Mouse (Mus musculus): ENCODE measurements around the gene Smg6. TPM values are rescaled to one million over a fixed set of nuclear protein-coding genes. Genes with fewer than 3 reads are reported as not detected.

The Smg6 gene
- polyA plus RNA-seq, 1 experiment from 2014 or later = 18.5 TPM

GRCm38 (mm10) chr11:75031251-75031650 is 105.6 kb downstream of the Smg6 start:
- Histone ChIP-seq H3K4me3 (ENCODE audit: low read depth, low read length) (no peak overlapping the region), H3K4me1 (ENCODE audit: control insufficient read depth, insufficient read depth, low read length) (peaks cover 3% of the 10 kb centered on the region; the same call in 1 of the 2 replicates), H3K27ac (replicated peaks; ENCODE audit: low read depth, low read length) (no peak overlapping the region), H3K9me3 (ENCODE audit: control insufficient read depth, low read length) (no peaks in the 10 kb centered on the region), H3K27me3 (ENCODE audit: control insufficient read depth, insufficient read depth, low read length) (no peaks in the 10 kb centered on the region), H3K36me3 (ENCODE audit: control insufficient read depth, insufficient read depth, low read length) (no peaks in the 10 kb centered on the region), H3K4me2 (ENCODE audit: low read depth, severe bottlenecking) (no peak overlapping the region), H3K9ac (ENCODE audit: low read length) (no peak overlapping the region)
- 42% methylated on average over 2 of the region's 2 CpGs for WGBS
- DNase-seq (ENCODE audit: low spot score) = no peak
- peak; percentile 26; the same call in 1 of the 2 replicates for ATAC-seq (ENCODE audit: insufficient number of reproducible peaks, low FRiP score, low TSS enrichment, low read depth)

DNA sequence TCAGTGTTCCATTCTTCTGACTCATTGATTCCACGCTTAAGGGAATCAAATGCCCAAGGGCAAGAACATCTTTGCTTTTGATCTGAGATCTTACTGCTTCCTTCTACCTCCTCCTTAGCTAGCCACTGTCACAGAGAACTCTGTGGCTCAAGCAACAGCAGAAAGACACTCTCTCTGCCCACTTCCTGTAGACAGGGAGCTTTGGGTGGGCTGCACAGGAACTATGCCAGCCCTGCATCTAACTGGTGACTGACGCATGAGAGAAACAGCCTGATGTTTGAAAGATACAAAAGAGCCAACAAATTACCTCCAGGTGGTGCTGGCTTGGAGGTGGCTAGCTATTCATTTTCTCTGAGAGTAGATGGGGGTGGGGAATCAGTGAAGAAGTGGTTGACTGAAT is 107.3 kb downstream of the Smg6 start:
- peaks cover 3% of the 10 kb centered on the region; the same call in 1 of the 2 replicates for H3K4me1 ChIP-seq (ENCODE audit: control insufficient read depth, insufficient read depth, low read length)
- H3K9ac ChIP-seq (ENCODE audit: low read length) = no peak overlapping the region
- H3K27me3 ChIP-seq (ENCODE audit: control insufficient read depth, insufficient read depth, low read length) = no peaks in the 10 kb centered on the region
- no peak overlapping the region for H3K27ac ChIP-seq (replicated peaks; ENCODE audit: low read depth, low read length)
- no peak overlapping the region for H3K4me3 ChIP-seq (ENCODE audit: low read depth, low read length)
- no peak overlapping the region for H3K4me2 ChIP-seq (ENCODE audit: low read depth, severe bottlenecking)
- DNase-seq (ENCODE audit: low spot score) (no peak), ATAC-seq (ENCODE audit: insufficient number of reproducible peaks, low FRiP score, low TSS enrichment, low read depth) (no peak)
- WGBS = 80% methylated on average over 2 of the region's 2 CpGs
- no peaks in the 10 kb centered on the region for H3K36me3 ChIP-seq (ENCODE audit: control insufficient read depth, insufficient read depth, low read length)
- no peaks in the 10 kb centered on the region for H3K9me3 ChIP-seq (ENCODE audit: control insufficient read depth, low read length)

- DNase-seq (ENCODE audit: low spot score) (no peak), ATAC-seq (ENCODE audit: insufficient number of reproducible peaks, low FRiP score, low TSS enrichment, low read depth) (no peak)
- H3K4me3 ChIP-seq (ENCODE audit: low read depth, low read length) = no peak overlapping the region
- H3K27me3 ChIP-seq (ENCODE audit: control insufficient read depth, insufficient read depth, low read length) = no peaks in the 10 kb centered on the region
- no peak overlapping the region for H3K4me2 ChIP-seq (ENCODE audit: low read depth, severe bottlenecking)
- no peak overlapping the region for H3K9ac ChIP-seq (ENCODE audit: low read length)
- no peaks in the 10 kb centered on the region for H3K36me3 ChIP-seq (ENCODE audit: control insufficient read depth, insufficient read depth, low read length)
- H3K4me1 ChIP-seq (ENCODE audit: control insufficient read depth, insufficient read depth, low read length) = peaks cover 3% of the 10 kb centered on the region; the same call in 1 of the 2 replicates
- WGBS = 87% methylated on average over 5 of the region's 5 CpGs
- no peaks in the 10 kb centered on the region for H3K9me3 ChIP-seq (ENCODE audit: control insufficient read depth, low read length)
- no peak overlapping the region for H3K27ac ChIP-seq (replicated peaks; ENCODE audit: low read depth, low read length)
These were observed 108.0 kb downstream of the Smg6 start for GRCm38 (mm10) chr11:75033581-75034067.

DNA sequence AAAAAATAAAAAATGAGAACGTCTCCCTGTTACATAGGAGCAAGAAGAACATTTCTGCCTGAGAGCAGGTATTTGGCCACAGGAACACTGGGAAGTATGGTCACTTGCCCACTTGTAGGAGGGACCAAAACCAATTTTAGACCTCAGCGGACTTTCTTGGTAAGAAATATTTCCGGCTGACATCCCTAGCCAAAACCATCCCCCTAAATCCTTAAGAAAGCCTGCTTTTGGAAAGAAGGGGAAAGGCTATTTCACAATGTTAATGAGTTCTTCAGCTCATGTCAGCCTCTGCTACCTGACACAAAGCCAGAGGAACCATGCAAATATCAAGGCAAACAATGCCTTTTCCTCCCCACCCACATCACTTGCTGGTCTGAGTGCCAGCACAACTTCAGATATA is 108.5 kb downstream of the Smg6 start:
- no peaks in the 10 kb centered on the region for H3K36me3 ChIP-seq (ENCODE audit: control insufficient read depth, insufficient read depth, low read length)
- no peaks in the 10 kb centered on the region for H3K27me3 ChIP-seq (ENCODE audit: control insufficient read depth, insufficient read depth, low read length)
- DNase-seq (ENCODE audit: low spot score) = no peak
- H3K9ac ChIP-seq (ENCODE audit: low read length) = no peak overlapping the region
- H3K9me3 ChIP-seq (ENCODE audit: control insufficient read depth, low read length) = no peaks in the 10 kb centered on the region
- no peak for ATAC-seq (ENCODE audit: insufficient number of reproducible peaks, low FRiP score, low TSS enrichment, low read depth)
- peaks cover 3% of the 10 kb centered on the region; the same call in 1 of the 2 replicates for H3K4me1 ChIP-seq (ENCODE audit: control insufficient read depth, insufficient read depth, low read length)
- WGBS = 95% methylated on average over 3 of the region's 3 CpGs
- H3K4me2 ChIP-seq (ENCODE audit: low read depth, severe bottlenecking) = no peak overlapping the region
- H3K4me3 ChIP-seq (ENCODE audit: low read depth, low read length) = no peak overlapping the region
- no peak overlapping the region for H3K27ac ChIP-seq (replicated peaks; ENCODE audit: low read depth, low read length)

GRCm38 (mm10) chr11:75044333-75044732 is 118.7 kb downstream of the Smg6 start:
- no peak overlapping the region for H3K4me3 ChIP-seq (ENCODE audit: low read depth, low read length)
- H3K36me3 ChIP-seq (ENCODE audit: control insufficient read depth, insufficient read depth, low read length) = peaks cover 4% of the 10 kb centered on the region; the same call in 1 of the 2 replicates
- peaks cover 28% of the 10 kb centered on the region for H3K4me1 ChIP-seq (ENCODE audit: control insufficient read depth, insufficient read depth, low read length)
- H3K9ac ChIP-seq (ENCODE audit: low read length) = no peak overlapping the region
- no peaks in the 10 kb centered on the region for H3K9me3 ChIP-seq (ENCODE audit: control insufficient read depth, low read length)
- DNase-seq (ENCODE audit: low spot score) (no peak), ATAC-seq (ENCODE audit: insufficient number of reproducible peaks, low FRiP score, low TSS enrichment, low read depth) (no peak)
- no peak overlapping the region for H3K27ac ChIP-seq (replicated peaks; ENCODE audit: low read depth, low read length)
- no peak overlapping the region for H3K4me2 ChIP-seq (ENCODE audit: low read depth, severe bottlenecking)
- 85% methylated on average over 3 of the region's 3 CpGs for WGBS
- H3K27me3 ChIP-seq (ENCODE audit: control insufficient read depth, insufficient read depth, low read length) = no peaks in the 10 kb centered on the region

DNA sequence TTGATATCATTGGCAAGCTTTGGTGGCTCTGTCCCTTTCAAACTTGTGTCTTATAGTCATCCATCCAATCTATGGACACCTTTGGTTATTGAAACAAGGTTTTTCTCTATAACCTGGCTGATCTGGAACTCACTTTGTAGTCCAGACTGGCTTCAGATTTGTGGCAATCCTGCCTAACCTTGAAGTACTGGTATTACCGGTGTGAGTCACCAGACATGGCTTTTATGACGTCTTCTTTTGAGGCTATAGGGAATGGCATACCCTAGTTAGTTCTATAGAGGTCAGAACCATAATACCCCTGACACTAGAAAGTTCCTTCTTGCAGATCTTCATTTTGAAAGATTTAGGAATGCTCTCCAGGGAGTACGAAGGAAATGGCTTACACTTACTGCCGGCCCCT is 120.2 kb downstream of the Smg6 start:
- ATAC-seq (ENCODE audit: insufficient number of reproducible peaks, low FRiP score, low TSS enrichment, low read depth) (no peak), DNase-seq (ENCODE audit: low spot score) (no peak)
- Histone ChIP-seq H3K4me1 (ENCODE audit: control insufficient read depth, insufficient read depth, low read length) (peaks cover 39% of the 10 kb centered on the region), H3K36me3 (ENCODE audit: control insufficient read depth, insufficient read depth, low read length) (peaks cover 4% of the 10 kb centered on the region; the same call in 1 of the 2 replicates), H3K9me3 (ENCODE audit: control insufficient read depth, low read length) (no peaks in the 10 kb centered on the region), H3K4me2 (ENCODE audit: low read depth, severe bottlenecking) (no peak overlapping the region), H3K27me3 (ENCODE audit: control insufficient read depth, insufficient read depth, low read length) (no peaks in the 10 kb centered on the region), H3K9ac (ENCODE audit: low read length) (no peak overlapping the region), H3K27ac (replicated peaks; ENCODE audit: low read depth, low read length) (no peak overlapping the region), H3K4me3 (ENCODE audit: low read depth, low read length) (no peak overlapping the region)
- 87% methylated on average over 4 of the region's 4 CpGs for WGBS

DNA sequence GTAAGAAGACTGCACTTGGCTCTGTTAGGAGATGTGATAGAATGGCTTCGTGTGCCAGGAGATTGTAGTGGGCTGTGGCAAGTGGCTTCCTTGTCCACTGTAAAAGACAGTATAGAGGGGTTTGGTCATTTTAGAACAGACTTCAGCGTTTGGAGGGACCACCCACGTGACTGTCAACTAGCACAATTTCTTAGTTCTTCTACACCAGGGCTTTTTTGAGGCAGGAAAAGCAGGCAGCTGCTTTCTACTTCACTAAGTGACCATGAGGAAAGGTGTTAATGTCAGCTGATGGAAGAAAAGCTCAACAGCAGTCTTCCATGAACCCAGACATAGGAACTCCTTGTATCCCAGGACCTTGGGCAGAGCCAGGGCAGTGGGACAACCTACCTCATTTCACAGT is 121.0 kb downstream of the Smg6 start:
- DNase-seq (ENCODE audit: low spot score) (no peak), ATAC-seq (ENCODE audit: insufficient number of reproducible peaks, low FRiP score, low TSS enrichment, low read depth) (no peak)
- Histone ChIP-seq H3K9me3 (ENCODE audit: control insufficient read depth, low read length) (no peaks in the 10 kb centered on the region), H3K4me3 (ENCODE audit: low read depth, low read length) (no peak overlapping the region), H3K4me1 (ENCODE audit: control insufficient read depth, insufficient read depth, low read length) (peaks cover 47% of the 10 kb centered on the region), H3K4me2 (ENCODE audit: low read depth, severe bottlenecking) (no peak overlapping the region), H3K9ac (ENCODE audit: low read length) (no peak overlapping the region), H3K27me3 (ENCODE audit: control insufficient read depth, insufficient read depth, low read length) (no peaks in the 10 kb centered on the region), H3K27ac (replicated peaks; ENCODE audit: low read depth, low read length) (peak overlapping the region; percentile 67; the same call in 1 of the 2 replicates), H3K36me3 (ENCODE audit: control insufficient read depth, insufficient read depth, low read length) (peaks cover 2% of the 10 kb centered on the region; the same call in 1 of the 2 replicates)
- 75% methylated on average over 3 of the region's 3 CpGs for WGBS

GRCm38 (mm10) chr11:75047066-75047465 is 121.4 kb downstream of the Smg6 start:
- Histone ChIP-seq H3K9ac (ENCODE audit: low read length) (no peak overlapping the region), H3K27ac (replicated peaks; ENCODE audit: low read depth, low read length) (peak overlapping the region; percentile 67; the same call in 1 of the 2 replicates), H3K27me3 (ENCODE audit: control insufficient read depth, insufficient read depth, low read length) (no peaks in the 10 kb centered on the region), H3K4me3 (ENCODE audit: low read depth, low read length) (no peak overlapping the region), H3K9me3 (ENCODE audit: control insufficient read depth, low read length) (no peaks in the 10 kb centered on the region), H3K36me3 (ENCODE audit: control insufficient read depth, insufficient read depth, low read length) (no peaks in the 10 kb centered on the region), H3K4me1 (ENCODE audit: control insufficient read depth, insufficient read depth, low read length) (peaks cover 52% of the 10 kb centered on the region), H3K4me2 (ENCODE audit: low read depth, severe bottlenecking) (no peak overlapping the region)
- 47% methylated on average over 6 of the region's 6 CpGs for WGBS
- DNase-seq (ENCODE audit: low spot score) (peak; percentile 61), ATAC-seq (ENCODE audit: insufficient number of reproducible peaks, low FRiP score, low TSS enrichment, low read depth) (peak; percentile 37; the same call in 1 of the 2 replicates)

Data from limb, embryonic 11.5 days (tissue).